Mouse (Mus musculus) spleen, adult 2 months (tissue): Measurements from ENCODE around the gene Serpina3b. TPM values are rescaled to one million over a fixed set of nuclear protein-coding genes. Genes with fewer than 3 reads are reported as not detected.

ENCODE experiments used
- DNase-seq, 2 experiments: peaks; one replicate each; pipeline versions ENCODE4 v3.0.0 to v3.0.0-alpha.2; 2012 to 2021; ENCODE audit warnings: low spot score in 2 of 2, low read depth in 1 of 2
- H3K27ac ChIP-seq: fragments of 200-500 bp; 2 replicates; pipeline ENCODE4 v1.5.1; 2012; ENCODE audit warnings: low read length, inconsistent platforms; ENCODE audit not compliant: insufficient read depth
- H3K27me3 ChIP-seq: fragments of 200-500 bp; 2 replicates; pipeline ENCODE4 v1.6.1; 2012; ENCODE audit warnings: mild to moderate bottlenecking, moderate library complexity, low read length, inconsistent platforms; ENCODE audit not compliant: control insufficient read depth, insufficient read depth
- H3K36me3 ChIP-seq: fragments of 200-500 bp; 2 replicates; pipeline ENCODE4 v1.6.1; 2012; ENCODE audit warnings: mild to moderate bottlenecking, low read length, inconsistent platforms; ENCODE audit not compliant: control insufficient read depth, insufficient read depth
- H3K4me1 ChIP-seq: fragments of 200-500 bp; 2 replicates; pipeline ENCODE4 v1.6.1; 2011; ENCODE audit warnings: inconsistent platforms; ENCODE audit not compliant: control insufficient read depth, insufficient read depth, insufficient read length
- H3K4me3 ChIP-seq: fragments of 200-500 bp; 2 replicates; pipeline ENCODE4 v1.5.1; 2011; ENCODE audit warnings: mild to moderate bottlenecking, inconsistent platforms; ENCODE audit not compliant: insufficient read depth, insufficient read length; ENCODE audit errors: extremely low read depth
- CTCF ChIP-seq: fragments of 200-500 bp; IDR thresholded peaks from 2 replicates; pipeline ENCODE4 v1.5.1; 2011; ENCODE audit warnings: mild to moderate bottlenecking, inconsistent platforms; ENCODE audit not compliant: insufficient read depth, insufficient read length, insufficient replicate concordance; ENCODE audit errors: extremely low read depth
- POLR2A ChIP-seq: fragments of 200-500 bp; IDR thresholded peaks from 2 replicates; pipeline ENCODE4 v1.6.1; 2011; ENCODE audit warnings: low read depth, low read length, inconsistent platforms
- WGBS: fragments of 180-500 bp; shearing (Covaris S2); methylation state at CpG from one replicate; pipeline ENCODE4 v1.1.7; 2018; 5-methylcytosine and 5-hydroxymethylcytosine counted together
- polyA plus RNA-seq: library from polyadenylated mRNA; depleted of rRNA; stranded (reverse); fragments of >200 nt; gene quantifications from 2 replicates; pipeline ENCODE4 v1.2.3, GENCODE M21; 2012

Gene Serpina3b
- polyA plus RNA-seq, 1 experiment = 0.43 TPM

GRCm38 (mm10) chr12:104141506-104141905 is 13.7 kb downstream of the Serpina3b start:
- TF ChIP-seq CTCF (no peak), POLR2A (no peak)
- Histone ChIP-seq H3K36me3 (no peaks in the 10 kb centered on the region), H3K27ac (no peak overlapping the region), H3K4me1 (no peaks in the 10 kb centered on the region), H3K4me3 (no peak overlapping the region), H3K27me3 (no peaks in the 10 kb centered on the region)
- WGBS = 86% methylated on average over 1 of the region's 1 CpGs
- DNase-seq = no peak

- TF ChIP-seq CTCF (no peak), POLR2A (no peak)
- Histone ChIP-seq H3K4me3 (no peak overlapping the region), H3K27me3 (no peaks in the 10 kb centered on the region), H3K36me3 (no peaks in the 10 kb centered on the region), H3K4me1 (no peaks in the 10 kb centered on the region), H3K27ac (no peak overlapping the region)
- 18% methylated on average over 1 of the region's 1 CpGs for whole genome bisulfite sequencing
- no peak for DNase-seq
These were observed 14.6 kb downstream of the Serpina3b start for GRCm38 (mm10) chr12:104142427-104142826.

GRCm38 (mm10) chr12:104143286-104143685 is 15.5 kb downstream of the Serpina3b start:
- no peaks in the 10 kb centered on the region for H3K4me1 ChIP-seq
- H3K27ac ChIP-seq = no peak overlapping the region
- DNase-seq = no peak
- no peaks in the 10 kb centered on the region for H3K27me3 ChIP-seq
- H3K4me3 ChIP-seq = no peak overlapping the region
- TF ChIP-seq POLR2A = no peak
- TF ChIP-seq CTCF = no peak
- no peaks in the 10 kb centered on the region for H3K36me3 ChIP-seq
- WGBS = 96% methylated on average over 1 of the region's 1 CpGs

GRCm38 (mm10) chr12:104145571-104145970 is 17.8 kb downstream of the Serpina3b start:
- WGBS = 84% methylated on average over 2 of the region's 2 CpGs
- TF ChIP-seq CTCF = no peak
- TF ChIP-seq POLR2A = no peak
- no peak overlapping the region for H3K4me3 ChIP-seq
- H3K36me3 ChIP-seq = no peaks in the 10 kb centered on the region
- no peak for DNase-seq
- no peak overlapping the region for H3K27ac ChIP-seq
- H3K4me1 ChIP-seq = no peaks in the 10 kb centered on the region
- H3K27me3 ChIP-seq = no peaks in the 10 kb centered on the region

- no peaks in the 10 kb centered on the region for H3K27me3 ChIP-seq
- DNase-seq = no peak
- no peaks in the 10 kb centered on the region for H3K4me1 ChIP-seq
- H3K36me3 ChIP-seq = no peaks in the 10 kb centered on the region
- no peak overlapping the region for H3K4me3 ChIP-seq
- TF ChIP-seq CTCF (no peak), POLR2A (no peak)
- H3K27ac ChIP-seq = no peak overlapping the region
- 78% methylated on average over 2 of the region's 2 CpGs for WGBS
These were observed 24.2 kb downstream of the Serpina3b start for GRCm38 (mm10) chr12:104151989-104152388.

DNA sequence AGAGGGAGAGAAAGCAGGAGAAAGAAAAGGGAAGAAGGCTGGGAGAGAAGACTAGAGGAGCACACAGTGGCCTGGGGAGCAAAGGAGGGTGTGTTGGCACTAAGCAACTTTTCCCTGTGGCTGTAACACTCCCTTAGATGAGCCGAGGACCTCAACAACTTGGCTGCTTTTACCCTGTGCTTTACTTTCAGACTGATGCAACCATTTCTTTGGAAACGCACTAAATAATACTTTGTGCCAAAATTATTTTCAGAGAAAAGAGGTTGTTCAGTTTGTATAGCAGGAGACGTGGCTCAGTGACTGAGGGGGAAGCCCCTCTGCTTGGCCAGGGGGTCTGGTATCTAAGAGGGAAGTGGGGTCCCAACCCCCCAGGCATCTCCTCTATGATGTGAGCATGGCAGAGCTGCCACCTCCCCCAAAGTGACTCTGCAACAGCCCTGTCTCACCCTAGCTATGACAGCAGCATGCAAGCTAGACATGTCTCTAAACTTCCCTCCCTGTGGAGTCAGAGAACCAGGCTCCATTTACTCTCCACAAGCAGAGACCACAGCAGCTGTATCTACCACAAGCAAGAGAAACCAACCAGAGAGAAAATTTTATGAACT is 25.3 kb downstream of the Serpina3b start:
- no peak for DNase-seq
- no peaks in the 10 kb centered on the region for H3K4me1 ChIP-seq
- H3K27me3 ChIP-seq = no peaks in the 10 kb centered on the region
- TF ChIP-seq POLR2A = no peak
- no peak for TF ChIP-seq CTCF
- no peaks in the 10 kb centered on the region for H3K36me3 ChIP-seq
- WGBS = 72% methylated on average over 3 of the region's 3 CpGs
- no peak overlapping the region for H3K4me3 ChIP-seq
- H3K27ac ChIP-seq = no peak overlapping the region

GRCm38 (mm10) chr12:104153656-104154055 is 25.9 kb downstream of the Serpina3b start, which contains the start of gene Serpina3c:
Gene Serpina3c (minus strand): TSS chr12:104153870.
- Histone ChIP-seq H3K27me3 (no peaks in the 10 kb centered on the region), H3K27ac (no peak within 1 kb of the TSS), H3K4me3 (no peak within 1 kb of the TSS), H3K36me3 (no peaks in the 10 kb centered on the region), H3K4me1 (no peaks in the 10 kb centered on the region)
- no peak for DNase-seq
- no peak for TF ChIP-seq CTCF
- no peak for TF ChIP-seq POLR2A
- 75% methylated on average over 2 of the region's 2 CpGs for WGBS

GRCm38 (mm10) chr12:104174747-104175146 is 47.0 kb downstream of the Serpina3b start:
- no peaks in the 10 kb centered on the region for H3K36me3 ChIP-seq
- no peaks in the 10 kb centered on the region for H3K27me3 ChIP-seq
- H3K27ac ChIP-seq = no peak overlapping the region
- H3K4me1 ChIP-seq = no peaks in the 10 kb centered on the region
- no peak overlapping the region for H3K4me3 ChIP-seq
- no peak for DNase-seq
- WGBS = 69% methylated on average over 3 of the region's 3 CpGs
- TF ChIP-seq CTCF (no peak), POLR2A (no peak)
